Mouse (Mus musculus) E14TG2a.4 (cell line): ENCODE measurements around the gene Pfkfb4.

Experiments used
- CTCF ChIP-seq: conservative IDR thresholded peaks from 2 replicates; pipeline ENCODE4 v1.5.1; 2014; ENCODE audit warnings: low read length
- POU5F1 ChIP-seq: IDR thresholded peaks from 2 replicates; pipeline ENCODE4 v1.6.1; 2014; ENCODE audit warnings: low read length, borderline replicate concordance

- TF ChIP-seq CTCF (no peak), POU5F1 (no peak)
These were observed 61.1 kb downstream of the Pfkfb4 start for GRCm38 (mm10) chr9:109052490-109053260.
